Mouse (Mus musculus) stomach, postnatal 0 days (tissue): Measurements from ENCODE around the gene Kdm2a.

Experiments
- CTCF ChIP-seq: IDR thresholded peaks from 2 replicates; pipeline ENCODE4 v1.5.1; 2016; ENCODE audit warnings: antibody characterized with exemption, low read depth, mild to moderate bottlenecking, moderate library complexity
- EP300 ChIP-seq: optimal IDR thresholded peaks from 2 replicates; pipeline ENCODE3; 2016; ENCODE audit warnings: antibody characterized with exemption

- TF ChIP-seq EP300: no peak
- TF ChIP-seq CTCF: peak; percentile 50
Observed at GRCm38 (mm10) chr19:4297851-4298250, 100.2 kb downstream of the Kdm2a start.
